ENCODE assay signal across 32 mouse cellular contexts in the genomic region with DNA sequence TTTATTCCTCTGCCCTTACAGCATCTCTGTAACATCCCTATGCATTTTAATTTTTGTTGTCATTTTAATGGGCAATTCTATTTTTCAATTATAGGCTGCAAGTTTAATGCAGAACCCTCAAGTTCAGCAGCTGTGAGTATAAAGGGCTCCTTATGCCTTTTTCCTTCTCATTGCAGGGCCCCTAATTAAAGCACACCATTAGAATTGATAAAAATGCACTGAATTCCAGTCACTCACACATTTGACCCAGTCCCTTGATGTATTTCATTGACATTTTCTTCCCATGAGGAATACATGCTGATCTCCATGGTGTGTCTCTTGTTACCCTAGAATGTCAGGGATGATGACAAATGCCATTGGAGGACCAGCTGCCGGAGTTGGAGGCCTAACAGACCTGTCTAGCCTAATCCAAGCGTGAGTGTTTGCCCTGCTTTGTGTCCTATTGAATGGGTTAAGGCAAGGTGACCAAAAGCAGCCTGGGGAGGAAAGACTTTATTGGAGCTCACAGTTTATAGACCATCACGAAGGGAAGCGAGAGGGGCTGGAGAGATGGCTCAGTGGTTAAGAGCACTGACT. TPM values are rescaled to one million over a fixed set of nuclear protein-coding genes. Genes with fewer than 3 reads are reported as not detected.
DNase-seq lines count a peak whose midpoint lies in the region; ATAC-seq and TF ChIP-seq lines count a peak whose summit lies in the region.
"Had no signal": no experiment of that assay in that cellular context is flagged by ENCODE, and none has a peak within 500 bp of the region (broad histone marks: within the 10 kb centered on the region; RNA-seq: fewer than 3 reads in every experiment).

No protein-coding gene starts in this region.

- WGBS in forebrain, embryonic 12.5 days, result 53% methylated on average over 4 of the region's 4 CpGs
- WGBS in forebrain, postnatal 0 days, result 43% methylated on average over 4 of the region's 4 CpGs
- WGBS in midbrain, embryonic 11.5 days, result 79% methylated on average over 4 of the region's 4 CpGs
- 85% methylated on average over 4 of the region's 4 CpGs for WGBS in midbrain, embryonic 10.5 days
- WGBS in forebrain, embryonic 13.5 days, result 41% methylated on average over 4 of the region's 4 CpGs
- WGBS in forebrain, embryonic 16.5 days, result 48% methylated on average over 4 of the region's 4 CpGs

- H3K9me3 ChIP-seq in forebrain, embryonic 12.5 days, result no peaks in the 10 kb centered on the region
- H3K9me3 ChIP-seq in forebrain, postnatal 0 days (ENCODE audit: low read length), result no peaks in the 10 kb centered on the region
- H3K9me3 ChIP-seq in midbrain, embryonic 11.5 days (ENCODE audit: control insufficient read depth, low read length), result no peaks in the 10 kb centered on the region
- no peaks in the 10 kb centered on the region for H3K9me3 ChIP-seq in midbrain, embryonic 10.5 days (replicated peaks)
- no peaks in the 10 kb centered on the region for H3K9me3 ChIP-seq in forebrain, embryonic 13.5 days (replicated peaks)
- no peaks in the 10 kb centered on the region for H3K9me3 ChIP-seq in forebrain, embryonic 16.5 days (ENCODE audit: control insufficient read depth, low read length)
- H3K9me3 ChIP-seq: embryonic facial prominence, embryonic 10.5 days; embryonic facial prominence, embryonic 13.5 days; G1E; heart, embryonic 12.5 days; heart, embryonic 15.5 days; hindbrain, embryonic 10.5 days had no signal

- no peak overlapping the region for H3K4me2 ChIP-seq in forebrain, embryonic 12.5 days
- no peak overlapping the region for H3K4me2 ChIP-seq in forebrain, postnatal 0 days (ENCODE audit: low read depth)
- H3K4me2 ChIP-seq in midbrain, embryonic 11.5 days, result no peak overlapping the region
- no peak overlapping the region for H3K4me2 ChIP-seq in forebrain, embryonic 13.5 days
- no peak overlapping the region for H3K4me2 ChIP-seq in forebrain, embryonic 16.5 days (ENCODE audit: low read length)
- H3K4me2 ChIP-seq: embryonic facial prominence, embryonic 13.5 days; heart, embryonic 12.5 days; heart, embryonic 15.5 days had no signal

- H3K27ac ChIP-seq in forebrain, embryonic 12.5 days, result no peak overlapping the region; the same call in 1 of the 2 replicates
- no peak overlapping the region for H3K27ac ChIP-seq in forebrain, postnatal 0 days (ENCODE audit: low read depth, low read length)
- no peak overlapping the region for H3K27ac ChIP-seq in midbrain, embryonic 11.5 days (ENCODE audit: low read depth, low read length)
- H3K27ac ChIP-seq in midbrain, embryonic 10.5 days (replicated peaks), result no peak overlapping the region
- 0 out of 2 replicates have a peak overlapping the region, but pooled peaks have one; percentile 10 for H3K27ac ChIP-seq in forebrain, embryonic 13.5 days
- H3K27ac ChIP-seq in forebrain, embryonic 16.5 days (ENCODE audit: low read length), result no peak overlapping the region
- H3K27ac ChIP-seq: embryonic facial prominence, embryonic 10.5 days; embryonic facial prominence, embryonic 13.5 days; gastrocnemius, adult 2 months; heart, embryonic 15.5 days; hindbrain, embryonic 10.5 days; hindbrain, postnatal 0 days had no signal

- no peak for TF ChIP-seq CTCF in forebrain, postnatal 0 days (IDR thresholded peaks at IDR 0.05; ENCODE audit: low read depth)

- no peaks in the 10 kb centered on the region for H3K27me3 ChIP-seq in forebrain, embryonic 12.5 days
- H3K27me3 ChIP-seq in forebrain, postnatal 0 days (ENCODE audit: insufficient read depth, low read length), result no peaks in the 10 kb centered on the region
- H3K27me3 ChIP-seq in midbrain, embryonic 11.5 days (ENCODE audit: control insufficient read depth, insufficient read depth, low read length), result no peaks in the 10 kb centered on the region
- H3K27me3 ChIP-seq in midbrain, embryonic 10.5 days (ENCODE audit: low read depth, poor library complexity, severe bottlenecking), result no peaks in the 10 kb centered on the region
- no peaks in the 10 kb centered on the region for H3K27me3 ChIP-seq in forebrain, embryonic 13.5 days
- no peaks in the 10 kb centered on the region for H3K27me3 ChIP-seq in forebrain, embryonic 16.5 days (replicated peaks; ENCODE audit: control insufficient read depth, insufficient read depth, low read length)
- H3K27me3 ChIP-seq: CH12.LX; embryonic facial prominence, embryonic 13.5 days; heart, embryonic 12.5 days; heart, embryonic 15.5 days; Patski had no signal

- peaks cover 6% of the 10 kb centered on the region; the same call in 1 of the 2 replicates for H3K4me1 ChIP-seq in forebrain, embryonic 12.5 days
- no peaks in the 10 kb centered on the region for H3K4me1 ChIP-seq in forebrain, postnatal 0 days (ENCODE audit: insufficient read depth)
- H3K4me1 ChIP-seq in midbrain, embryonic 11.5 days (ENCODE audit: control insufficient read depth, insufficient read depth, low read length), result no peaks in the 10 kb centered on the region
- no peaks in the 10 kb centered on the region; the same call in 1 of the 2 replicates for H3K4me1 ChIP-seq in midbrain, embryonic 10.5 days
- peaks cover 13% of the 10 kb centered on the region for H3K4me1 ChIP-seq in forebrain, embryonic 13.5 days
- H3K4me1 ChIP-seq in forebrain, embryonic 16.5 days (replicated peaks; ENCODE audit: control insufficient read depth, insufficient read depth, low read length), result no peaks in the 10 kb centered on the region; the same call in 1 of the 2 replicates
- H3K4me1 ChIP-seq: embryonic facial prominence, embryonic 10.5 days; heart, embryonic 15.5 days; hindbrain, embryonic 10.5 days had no signal

- no peak overlapping the region for H3K4me3 ChIP-seq in forebrain, embryonic 12.5 days (replicated peaks)
- no peak overlapping the region for H3K4me3 ChIP-seq in forebrain, postnatal 0 days (ENCODE audit: low read depth, low read length)
- no peak overlapping the region for H3K4me3 ChIP-seq in midbrain, embryonic 11.5 days (ENCODE audit: low read depth, low read length)
- H3K4me3 ChIP-seq in midbrain, embryonic 10.5 days, result no peak overlapping the region
- no peak overlapping the region for H3K4me3 ChIP-seq in forebrain, embryonic 13.5 days
- H3K4me3 ChIP-seq in forebrain, embryonic 16.5 days (replicated peaks; ENCODE audit: low read length), result no peak overlapping the region
- H3K4me3 ChIP-seq: embryonic facial prominence, embryonic 10.5 days; embryonic facial prominence, embryonic 13.5 days; erythroblast, embryonic 14.5 days; gastrocnemius, adult 2 months; heart, embryonic 12.5 days; heart, embryonic 15.5 days; hindbrain, embryonic 10.5 days had no signal

- H3K36me3 ChIP-seq in forebrain, embryonic 12.5 days (replicated peaks), result peaks cover 38% of the 10 kb centered on the region
- H3K36me3 ChIP-seq in forebrain, postnatal 0 days (ENCODE audit: insufficient read depth), result peaks cover 68% of the 10 kb centered on the region
- H3K36me3 ChIP-seq in midbrain, embryonic 11.5 days (ENCODE audit: control insufficient read depth, insufficient read depth, low read length), result no peaks in the 10 kb centered on the region
- H3K36me3 ChIP-seq in midbrain, embryonic 10.5 days, result peaks cover 48% of the 10 kb centered on the region
- H3K36me3 ChIP-seq in forebrain, embryonic 13.5 days (ENCODE audit: poor library complexity, severe bottlenecking), result peaks cover 64% of the 10 kb centered on the region
- peaks cover 25% of the 10 kb centered on the region for H3K36me3 ChIP-seq in forebrain, embryonic 16.5 days (ENCODE audit: control insufficient read depth, insufficient read depth)
- H3K36me3 ChIP-seq: heart, embryonic 15.5 days had no signal

- no peak for DNase-seq in forebrain, postnatal 0 days
- DNase-seq in midbrain, embryonic 11.5 days (ENCODE audit: low spot score, missing footprints), result no peak
- DNase-seq in midbrain, embryonic 10.5 days (ENCODE audit: low spot score), result no peak
- DNase-seq: adrenal gland, postnatal 14 days; B cell, adult 2 months; cerebellum, adult 11-12 months; cerebellum, adult 8-10 months; cerebellum, postnatal 10 days; cerebellum, postnatal 36 days; embryo, embryonic 11 days; gastrocnemius, adult 2 months; gastrocnemius, postnatal 14 days; heart, adult 18-20 months; heart, postnatal 10 days; heart, postnatal 36 days; kidney, adult 18-20 months had no signal

- H3K9ac ChIP-seq in forebrain, embryonic 12.5 days, result no peak overlapping the region
- H3K9ac ChIP-seq in forebrain, postnatal 0 days, result no peak overlapping the region
- no peak overlapping the region for H3K9ac ChIP-seq in midbrain, embryonic 11.5 days (ENCODE audit: low read length)
- H3K9ac ChIP-seq in forebrain, embryonic 13.5 days, result no peak overlapping the region
- H3K9ac ChIP-seq in forebrain, embryonic 16.5 days (replicated peaks; ENCODE audit: low read depth, low read length), result no peak overlapping the region
- H3K9ac ChIP-seq: embryonic facial prominence, embryonic 13.5 days; heart, embryonic 12.5 days; heart, embryonic 15.5 days had no signal

- ATAC-seq in forebrain, embryonic 12.5 days (ENCODE audit: low FRiP score), result peak; percentile 30; the same call in 1 of the 2 replicates
- no peak for ATAC-seq in forebrain, postnatal 0 days
- ATAC-seq in midbrain, embryonic 11.5 days (ENCODE audit: low FRiP score), result peak; percentile 50; the same call in 1 of the 2 replicates
- peak; percentile 60; the same call in 1 of the 2 replicates for ATAC-seq in forebrain, embryonic 13.5 days
- ATAC-seq in forebrain, embryonic 16.5 days, result peak; percentile 40; the same call in 1 of the 2 replicates
- no peak for ATAC-seq in granulocyte monocyte progenitor cell, adult 5-6 weeks (replicated peaks; ENCODE audit: poor library complexity, severe bottlenecking)
- ATAC-seq: hindbrain, postnatal 0 days; inflammation-experienced regulatory T-cells, adult 6 months; intestine, embryonic 16.5 days; Patski had no signal

RNA-seq across cellular contexts. Expression of a gene that starts 25.1 kb away (rescaled TPM):
- 21.8 and 22.1 TPM in 2 replicates for polyA plus RNA-seq in forebrain, embryonic 12.5 days (2016; fragmentation: Nextera tagmentation; extraction: Ambion mirVana)
- 32.2 and 39.6 TPM in 2 replicates for total RNA-seq in forebrain, postnatal 0 days (2014; rRNA removed)
- 20.4 and 23.0 TPM in 2 replicates for polyA plus RNA-seq in forebrain, postnatal 0 days (2015; fragmentation: Nextera tagmentation; extraction: Ambion mirVana)
- polyA plus RNA-seq in midbrain, embryonic 11.5 days (2014; fragmentation: Nextera tagmentation; extraction: Ambion mirVana), result 27.0 and 28.0 TPM in 2 replicates
- 11.7 and 15.2 TPM in 2 replicates for polyA plus RNA-seq in midbrain, embryonic 10.5 days (2016; fragmentation: Nextera tagmentation; extraction: Ambion mirVana)
- 24.6 and 27.8 TPM in 2 replicates for polyA plus RNA-seq in forebrain, embryonic 13.5 days (2015; fragmentation: Nextera tagmentation; extraction: Ambion mirVana)
- polyA plus RNA-seq in forebrain, embryonic 16.5 days (2015; fragmentation: Nextera tagmentation; extraction: Ambion mirVana), result 34.0 and 39.2 TPM in 2 replicates
- total RNA-seq in granulocyte monocyte progenitor cell, adult 5-6 weeks (2014; fragmentation: Nextera tagmentation), result not detected in 2 replicates
- total RNA-seq in granulocyte monocyte progenitor cell, adult 5-6 weeks (2017), result 0.26 TPM in 1 of 2 replicates, not detected in the other
- polyA plus RNA-seq: erythroblast, embryonic 14.5 days had no signal

RNA-seq across cellular contexts. Expression of a gene that starts 25.2 kb away (rescaled TPM):
- 22.7 and 25.0 TPM in 2 replicates for polyA plus RNA-seq in forebrain, embryonic 12.5 days (2016; fragmentation: Nextera tagmentation; extraction: Ambion mirVana)
- total RNA-seq in forebrain, postnatal 0 days (2014; rRNA removed), result 77.2 and 80.0 TPM in 2 replicates
- 40.7 and 49.0 TPM in 2 replicates for polyA plus RNA-seq in forebrain, postnatal 0 days (2015; fragmentation: Nextera tagmentation; extraction: Ambion mirVana)
- polyA plus RNA-seq in midbrain, embryonic 11.5 days (2014; fragmentation: Nextera tagmentation; extraction: Ambion mirVana), result 23.5 and 23.9 TPM in 2 replicates
- polyA plus RNA-seq in midbrain, embryonic 10.5 days (2016; fragmentation: Nextera tagmentation; extraction: Ambion mirVana), result 15.9 and 20.1 TPM in 2 replicates
- polyA plus RNA-seq in forebrain, embryonic 13.5 days (2015; fragmentation: Nextera tagmentation; extraction: Ambion mirVana), result 22.3 and 25.7 TPM in 2 replicates
- 40.1 and 45.8 TPM in 2 replicates for polyA plus RNA-seq in forebrain, embryonic 16.5 days (2015; fragmentation: Nextera tagmentation; extraction: Ambion mirVana)
- total RNA-seq in granulocyte monocyte progenitor cell, adult 5-6 weeks (2014; fragmentation: Nextera tagmentation), result 27.8 and 45.8 TPM in 2 replicates
- total RNA-seq in granulocyte monocyte progenitor cell, adult 5-6 weeks (2017), result 33.5 and 36.5 TPM in 2 replicates

RNA-seq across cellular contexts. Expression of a gene that starts 43.7 kb away (rescaled TPM):
- polyA plus RNA-seq in forebrain, embryonic 12.5 days (2016; fragmentation: Nextera tagmentation; extraction: Ambion mirVana), result 88.3 and 91.9 TPM in 2 replicates
- 51.1 and 55.4 TPM in 2 replicates for total RNA-seq in forebrain, postnatal 0 days (2014; rRNA removed)
- polyA plus RNA-seq in forebrain, postnatal 0 days (2015; fragmentation: Nextera tagmentation; extraction: Ambion mirVana), result 48.3 and 49.0 TPM in 2 replicates
- 82.4 and 96.4 TPM in 2 replicates for polyA plus RNA-seq in midbrain, embryonic 11.5 days (2014; fragmentation: Nextera tagmentation; extraction: Ambion mirVana)
- polyA plus RNA-seq in midbrain, embryonic 10.5 days (2016; fragmentation: Nextera tagmentation; extraction: Ambion mirVana), result 81.4 and 87.7 TPM in 2 replicates
- polyA plus RNA-seq in forebrain, embryonic 13.5 days (2015; fragmentation: Nextera tagmentation; extraction: Ambion mirVana), result 82.8 and 85.2 TPM in 2 replicates
- polyA plus RNA-seq in forebrain, embryonic 16.5 days (2015; fragmentation: Nextera tagmentation; extraction: Ambion mirVana), result 69.4 and 72.5 TPM in 2 replicates
- 53.1 and 62.4 TPM in 2 replicates for total RNA-seq in granulocyte monocyte progenitor cell, adult 5-6 weeks (2014; fragmentation: Nextera tagmentation)
- total RNA-seq in granulocyte monocyte progenitor cell, adult 5-6 weeks (2017), result 66.5 and 73.9 TPM in 2 replicates

RNA-seq across cellular contexts. Expression of a gene that starts 44.0 kb away (rescaled TPM):
- 29.9 and 31.1 TPM in 2 replicates for polyA plus RNA-seq in forebrain, embryonic 12.5 days (2016; fragmentation: Nextera tagmentation; extraction: Ambion mirVana)
- 67.1 and 70.2 TPM in 2 replicates for total RNA-seq in forebrain, postnatal 0 days (2014; rRNA removed)
- polyA plus RNA-seq in forebrain, postnatal 0 days (2015; fragmentation: Nextera tagmentation; extraction: Ambion mirVana), result 28.1 and 34.7 TPM in 2 replicates
- polyA plus RNA-seq in midbrain, embryonic 11.5 days (2014; fragmentation: Nextera tagmentation; extraction: Ambion mirVana), result 26.5 and 30.0 TPM in 2 replicates
- polyA plus RNA-seq in midbrain, embryonic 10.5 days (2016; fragmentation: Nextera tagmentation; extraction: Ambion mirVana), result 18.9 and 21.4 TPM in 2 replicates
- polyA plus RNA-seq in forebrain, embryonic 13.5 days (2015; fragmentation: Nextera tagmentation; extraction: Ambion mirVana), result 28.4 and 33.9 TPM in 2 replicates
- 43.8 and 46.5 TPM in 2 replicates for polyA plus RNA-seq in forebrain, embryonic 16.5 days (2015; fragmentation: Nextera tagmentation; extraction: Ambion mirVana)
- 8.5 and 10.0 TPM in 2 replicates for total RNA-seq in granulocyte monocyte progenitor cell, adult 5-6 weeks (2014; fragmentation: Nextera tagmentation)
- total RNA-seq in granulocyte monocyte progenitor cell, adult 5-6 weeks (2017), result 19.3 and 30.5 TPM in 2 replicates

Comparison
In these comparisons a context has a peak if more than half of its experiments do, and no peak if none do; other contexts are left out.
1. ATAC-seq: peak in forebrain, embryonic 12.5 days (single experiment), midbrain, embryonic 11.5 days (single experiment), forebrain, embryonic 13.5 days (single experiment) and forebrain, embryonic 16.5 days (single experiment); none in forebrain, postnatal 0 days (single experiment) and granulocyte monocyte progenitor cell, adult 5-6 weeks (single experiment).